Mouse (Mus musculus): ENCODE measurements around the gene Ugt1a8. TPM values are rescaled to one million over a fixed set of nuclear protein-coding genes. Genes with fewer than 3 reads are reported as not detected.
"Not testable (repeated sequence)": the region's sequence is repeated elsewhere in the genome, so short reads cannot be mapped to it uniquely, and the experiment has no call there.

Gene Ugt1a8
- polyA plus RNA-seq, 1 experiment from 2014 or later, result not detected

- 83% methylated on average over 1 of the region's 1 CpGs for WGBS
- ATAC-seq, result no peak
- Histone ChIP-seq H3K36me3 (ENCODE audit: control insufficient read depth, insufficient read depth, low read length) (no peaks in the 10 kb centered on the region), H3K27me3 (replicated peaks; ENCODE audit: control insufficient read depth, insufficient read depth, low read length) (no peaks in the 10 kb centered on the region), H3K27ac (ENCODE audit: low read depth, low read length) (no peak overlapping the region), H3K9ac (ENCODE audit: low read depth, low read length) (no peak overlapping the region), H3K4me3 (ENCODE audit: low read length) (no peak overlapping the region), H3K4me1 (ENCODE audit: control insufficient read depth, insufficient read depth, low read depth, low read length) (no peaks in the 10 kb centered on the region), H3K9me3 (ENCODE audit: control insufficient read depth, low read length) (no peaks in the 10 kb centered on the region), H3K4me2 (ENCODE audit: low read length) (no peak overlapping the region)
These were observed 10.5 kb upstream of the Ugt1a8 start for GRCm38 (mm10) chr1:88077128-88077527.

- H3K9me3 ChIP-seq (ENCODE audit: control insufficient read depth, low read length), result no peaks in the 10 kb centered on the region
- no peak overlapping the region for H3K27ac ChIP-seq (ENCODE audit: low read depth, low read length)
- WGBS, result 100% methylated on average over 1 of the region's 1 CpGs
- H3K4me2 ChIP-seq (ENCODE audit: low read length), result no peak overlapping the region
- no peak for ATAC-seq
- no peaks in the 10 kb centered on the region for H3K27me3 ChIP-seq (replicated peaks; ENCODE audit: control insufficient read depth, insufficient read depth, low read length)
- H3K4me1 ChIP-seq (ENCODE audit: control insufficient read depth, insufficient read depth, low read depth, low read length), result no peaks in the 10 kb centered on the region
- no peak overlapping the region for H3K4me3 ChIP-seq (ENCODE audit: low read length)
- no peaks in the 10 kb centered on the region for H3K36me3 ChIP-seq (ENCODE audit: control insufficient read depth, insufficient read depth, low read length)
- H3K9ac ChIP-seq (ENCODE audit: low read depth, low read length), result no peak overlapping the region
These were observed 5.9 kb upstream of the Ugt1a8 start for GRCm38 (mm10) chr1:88081670-88082069.

GRCm38 (mm10) chr1:88086125-88086524, 1.5 kb upstream of the Ugt1a8 start:
- H3K9me3 ChIP-seq (ENCODE audit: control insufficient read depth, low read length), result no peaks in the 10 kb centered on the region
- no peak overlapping the region for H3K4me2 ChIP-seq (ENCODE audit: low read length)
- H3K4me1 ChIP-seq (ENCODE audit: control insufficient read depth, insufficient read depth, low read depth, low read length), result no peaks in the 10 kb centered on the region
- H3K9ac ChIP-seq (ENCODE audit: low read depth, low read length), result no peak overlapping the region
- H3K4me3 ChIP-seq (ENCODE audit: low read length), result no peak overlapping the region
- ATAC-seq, result no peak
- no peaks in the 10 kb centered on the region for H3K27me3 ChIP-seq (replicated peaks; ENCODE audit: control insufficient read depth, insufficient read depth, low read length)
- H3K36me3 ChIP-seq (ENCODE audit: control insufficient read depth, insufficient read depth, low read length), result no peaks in the 10 kb centered on the region
- H3K27ac ChIP-seq (ENCODE audit: low read depth, low read length), result no peak overlapping the region
- 88% methylated on average over 1 of the region's 1 CpGs for WGBS

- Histone ChIP-seq H3K36me3 (ENCODE audit: control insufficient read depth, insufficient read depth, low read length) (no peaks in the 10 kb centered on the region), H3K4me2 (ENCODE audit: low read length) (no peak overlapping the region), H3K9ac (ENCODE audit: low read depth, low read length) (no peak overlapping the region), H3K9me3 (ENCODE audit: control insufficient read depth, low read length) (no peaks in the 10 kb centered on the region), H3K27me3 (replicated peaks; ENCODE audit: control insufficient read depth, insufficient read depth, low read length) (no peaks in the 10 kb centered on the region), H3K27ac (ENCODE audit: low read depth, low read length) (no peak overlapping the region), H3K4me1 (ENCODE audit: control insufficient read depth, insufficient read depth, low read depth, low read length) (no peaks in the 10 kb centered on the region), H3K4me3 (ENCODE audit: low read length) (no peak overlapping the region)
- ATAC-seq, result no peak
These were observed 4.7 kb downstream of the Ugt1a8 start for GRCm38 (mm10) chr1:88092341-88092740.

GRCm38 (mm10) chr1:88094270-88094676, 6.7 kb downstream of the Ugt1a8 start:
- H3K36me3 ChIP-seq (ENCODE audit: control insufficient read depth, insufficient read depth, low read length); H3K9ac ChIP-seq (ENCODE audit: low read depth, low read length); H3K4me1 ChIP-seq (ENCODE audit: control insufficient read depth, insufficient read depth, low read depth, low read length); H3K4me3 ChIP-seq (ENCODE audit: low read length); H3K4me2 ChIP-seq (ENCODE audit: low read length); ATAC-seq; H3K27ac ChIP-seq (ENCODE audit: low read depth, low read length); H3K9me3 ChIP-seq (ENCODE audit: control insufficient read depth, low read length); H3K27me3 ChIP-seq (replicated peaks; ENCODE audit: control insufficient read depth, insufficient read depth, low read length): not testable (repeated sequence)
- 79% methylated on average over 3 of the region's 3 CpGs for WGBS

- Histone ChIP-seq H3K9ac (ENCODE audit: low read depth, low read length) (no peak within 1 kb of the TSS), H3K36me3 (ENCODE audit: control insufficient read depth, insufficient read depth, low read length) (no peaks in the 10 kb centered on the region), H3K27ac (ENCODE audit: low read depth, low read length) (no peak within 1 kb of the TSS), H3K4me2 (ENCODE audit: low read length) (no peak within 1 kb of the TSS), H3K4me1 (ENCODE audit: control insufficient read depth, insufficient read depth, low read depth, low read length) (no peaks in the 10 kb centered on the region), H3K27me3 (replicated peaks; ENCODE audit: control insufficient read depth, insufficient read depth, low read length) (no peaks in the 10 kb centered on the region), H3K4me3 (ENCODE audit: low read length) (no peak within 1 kb of the TSS), H3K9me3 (ENCODE audit: control insufficient read depth, low read length) (no peaks in the 10 kb centered on the region)
- no peak for ATAC-seq
- WGBS, result 77% methylated on average over 10 of the region's 10 CpGs
These were observed 7.4 kb downstream of the Ugt1a8 start, which contains the start of gene Ugt1a7c for GRCm38 (mm10) chr1:88094941-88095492. Gene Ugt1a7c, plus strand, starts transcription at chr1:88095062.

- not testable (repeated sequence) for H3K4me3 ChIP-seq (ENCODE audit: low read length); H3K27me3 ChIP-seq (replicated peaks; ENCODE audit: control insufficient read depth, insufficient read depth, low read length); H3K4me1 ChIP-seq (ENCODE audit: control insufficient read depth, insufficient read depth, low read depth, low read length); H3K9me3 ChIP-seq (ENCODE audit: control insufficient read depth, low read length); H3K27ac ChIP-seq (ENCODE audit: low read depth, low read length); ATAC-seq; H3K4me2 ChIP-seq (ENCODE audit: low read length); H3K9ac ChIP-seq (ENCODE audit: low read depth, low read length); H3K36me3 ChIP-seq (ENCODE audit: control insufficient read depth, insufficient read depth, low read length)
- WGBS, result 87% methylated on average over 3 of the region's 3 CpGs
These were observed 10.9 kb downstream of the Ugt1a8 start for GRCm38 (mm10) chr1:88098546-88098945.

GRCm38 (mm10) chr1:88099691-88100090, 12.1 kb downstream of the Ugt1a8 start:
- H3K4me3 ChIP-seq (ENCODE audit: low read length); H3K4me2 ChIP-seq (ENCODE audit: low read length); H3K9ac ChIP-seq (ENCODE audit: low read depth, low read length); ATAC-seq; H3K27ac ChIP-seq (ENCODE audit: low read depth, low read length); H3K4me1 ChIP-seq (ENCODE audit: control insufficient read depth, insufficient read depth, low read depth, low read length); H3K27me3 ChIP-seq (replicated peaks; ENCODE audit: control insufficient read depth, insufficient read depth, low read length); H3K36me3 ChIP-seq (ENCODE audit: control insufficient read depth, insufficient read depth, low read length); H3K9me3 ChIP-seq (ENCODE audit: control insufficient read depth, low read length): not testable (repeated sequence)
- 70% methylated on average over 2 of the region's 2 CpGs for WGBS

- WGBS, result 71% methylated on average over 1 of the region's 3 CpGs
- H3K4me2 ChIP-seq (ENCODE audit: low read length); H3K4me1 ChIP-seq (ENCODE audit: control insufficient read depth, insufficient read depth, low read depth, low read length); H3K36me3 ChIP-seq (ENCODE audit: control insufficient read depth, insufficient read depth, low read length); H3K27ac ChIP-seq (ENCODE audit: low read depth, low read length); H3K9ac ChIP-seq (ENCODE audit: low read depth, low read length); ATAC-seq; H3K9me3 ChIP-seq (ENCODE audit: control insufficient read depth, low read length); H3K27me3 ChIP-seq (replicated peaks; ENCODE audit: control insufficient read depth, insufficient read depth, low read length); H3K4me3 ChIP-seq (ENCODE audit: low read length): not testable (repeated sequence)
These were observed 15.4 kb downstream of the Ugt1a8 start, which contains the start of gene Ugt1a6b for GRCm38 (mm10) chr1:88103019-88103418. Gene Ugt1a6b, plus strand, starts transcription at chr1:88103252.

Measured in hindbrain, embryonic 16.5 days (tissue).